Mouse (Mus musculus): Measurements from ENCODE around the gene Rfpl4.
A peak's percentile ranks its signal among the peaks of the same experiment; 100 is the strongest.
"Not testable (repeated sequence)": the region's sequence is repeated elsewhere in the genome, so short reads cannot be mapped to it uniquely, and the experiment has no call there.

Rfpl4 gene

DNA sequence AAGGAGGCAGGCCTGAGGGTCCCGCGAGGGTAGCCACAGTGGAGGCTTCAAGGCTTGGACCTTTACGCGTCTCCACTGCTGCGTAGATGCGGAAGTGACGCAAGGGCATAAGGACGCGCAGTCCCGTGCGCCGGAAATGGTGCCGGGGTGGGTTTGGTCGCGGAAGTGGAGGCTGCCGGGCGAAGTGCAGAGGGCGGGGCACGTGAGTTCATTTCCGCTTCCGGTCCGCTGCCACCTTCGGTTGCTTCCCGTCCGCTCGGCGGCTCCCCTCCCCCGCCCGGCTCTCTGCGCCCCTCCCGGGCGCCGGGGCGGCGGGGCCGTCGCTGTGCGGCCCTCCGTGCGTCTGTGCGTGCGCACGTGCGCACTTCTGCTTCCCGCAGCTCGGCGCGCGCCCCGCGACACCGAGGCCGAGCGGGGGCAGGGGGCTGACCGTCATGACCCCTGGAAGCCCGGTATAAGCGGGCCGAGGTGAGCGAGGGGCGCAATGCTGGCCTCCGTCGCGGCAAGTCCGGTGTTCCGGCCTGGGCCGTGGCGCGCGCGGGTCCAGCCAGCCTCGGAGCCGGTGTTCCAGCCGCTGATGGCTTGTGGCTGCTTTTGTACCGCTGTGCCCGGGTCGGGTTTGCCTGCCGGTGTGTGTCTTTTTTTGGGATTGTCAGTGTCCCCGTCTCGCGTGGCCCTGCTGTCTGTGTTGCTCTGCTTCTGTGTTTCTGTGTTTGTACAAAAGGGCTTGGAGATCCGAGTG lies 36.6 kb downstream of the Rfpl4 start, which contains the start of gene Epn1:
TSS of gene Epn1 (plus strand) at position 226 of the 742 bp plus-strand sequence.
- peak; percentile 96 for DNase-seq

GRCm38 (mm10) chr7:5079365-5080009 lies 37.3 kb downstream of the Rfpl4 start:
- not testable (repeated sequence) for DNase-seq

DNA sequence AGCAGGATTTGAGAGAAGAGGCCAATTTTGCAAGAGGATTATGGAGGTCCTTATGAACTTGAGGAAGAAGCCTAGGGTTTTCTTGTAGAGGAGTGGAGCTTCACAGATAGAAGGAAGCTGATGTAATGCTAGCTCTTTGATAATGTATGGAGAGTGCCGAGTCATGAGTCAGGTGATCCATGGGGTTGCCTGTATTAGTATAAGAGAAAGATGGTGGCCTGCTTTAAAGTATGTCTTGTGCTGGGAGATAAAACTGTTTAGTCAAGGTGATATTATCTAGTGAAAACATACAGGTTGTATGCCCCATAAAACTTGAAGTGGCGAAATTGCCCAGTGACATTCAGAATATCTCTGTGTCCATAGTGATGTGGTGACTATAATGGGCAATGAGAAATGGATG lies 39.8 kb downstream of the Rfpl4 start:
- DNase-seq, result no peak

GRCm38 (mm10) chr7:5074984-5075383 lies 41.8 kb downstream of the Rfpl4 start:
- peak in 1 of 2 experiments; percentile 40 for DNase-seq

DNA sequence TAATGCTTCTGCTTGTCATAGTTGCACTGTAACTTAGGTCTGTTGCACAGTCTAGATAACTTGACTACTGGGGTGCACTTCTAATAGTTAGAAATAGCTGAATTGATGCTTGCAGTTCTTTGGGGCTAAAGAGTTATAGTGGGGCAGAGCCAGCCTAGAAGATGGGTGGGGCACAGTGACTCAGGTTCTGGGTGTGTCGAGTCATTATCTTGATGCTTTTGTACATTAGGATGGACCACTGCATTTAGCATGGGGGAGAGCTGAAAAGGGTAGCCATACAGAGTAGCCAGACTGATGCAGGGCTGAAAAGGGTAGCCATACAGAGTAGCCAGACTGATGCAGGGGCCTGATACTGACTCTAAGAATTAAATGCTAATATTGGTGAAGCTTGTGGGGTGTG lies 43.2 kb downstream of the Rfpl4 start:
- no peak for DNase-seq

- no peak for DNase-seq
Observed at GRCm38 (mm10) chr7:5064886-5065285, 51.9 kb downstream of the Rfpl4 start.

DNA sequence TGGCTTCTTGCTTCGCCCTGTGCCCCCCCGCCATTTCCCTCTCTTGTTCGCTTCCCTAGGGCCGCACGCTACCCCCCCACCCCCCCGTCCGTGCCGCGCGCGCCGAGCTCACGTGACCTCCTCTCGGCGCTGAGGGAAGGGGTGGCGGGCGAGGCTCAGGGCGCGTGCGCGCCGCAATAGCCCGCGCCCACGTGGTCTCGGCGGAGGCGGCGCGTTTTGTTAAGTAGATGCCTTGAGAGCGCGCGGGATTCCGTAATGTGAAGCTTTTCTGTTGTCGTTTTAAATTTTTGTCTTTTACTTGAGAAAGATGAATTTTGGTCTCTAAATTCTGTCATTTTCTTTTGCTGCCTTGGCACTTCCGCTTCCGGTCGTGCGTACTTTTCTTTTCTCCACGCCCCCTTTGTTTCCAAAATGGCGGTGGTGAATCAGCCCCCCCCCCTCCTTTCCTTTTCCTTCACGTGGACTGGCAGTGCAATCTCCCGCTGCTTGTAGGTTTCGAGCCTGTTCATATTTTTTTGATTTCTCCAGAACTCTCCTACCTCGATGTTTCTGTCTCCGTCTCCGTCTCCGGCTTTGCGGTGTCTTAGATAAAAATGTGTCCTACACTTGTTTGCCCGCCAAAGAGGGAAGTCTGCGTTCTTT lies 54.3 kb downstream of the Rfpl4 start:
- peak in 1 of 2 experiments; percentile 69 for DNase-seq

GRCm38 (mm10) chr7:5061774-5062359 lies 54.9 kb downstream of the Rfpl4 start, which contains the start of gene U2af2:
TSS of gene U2af2 (plus strand) at chr7:5062143.
- peak; percentile 91 to 92 for DNase-seq

DNA sequence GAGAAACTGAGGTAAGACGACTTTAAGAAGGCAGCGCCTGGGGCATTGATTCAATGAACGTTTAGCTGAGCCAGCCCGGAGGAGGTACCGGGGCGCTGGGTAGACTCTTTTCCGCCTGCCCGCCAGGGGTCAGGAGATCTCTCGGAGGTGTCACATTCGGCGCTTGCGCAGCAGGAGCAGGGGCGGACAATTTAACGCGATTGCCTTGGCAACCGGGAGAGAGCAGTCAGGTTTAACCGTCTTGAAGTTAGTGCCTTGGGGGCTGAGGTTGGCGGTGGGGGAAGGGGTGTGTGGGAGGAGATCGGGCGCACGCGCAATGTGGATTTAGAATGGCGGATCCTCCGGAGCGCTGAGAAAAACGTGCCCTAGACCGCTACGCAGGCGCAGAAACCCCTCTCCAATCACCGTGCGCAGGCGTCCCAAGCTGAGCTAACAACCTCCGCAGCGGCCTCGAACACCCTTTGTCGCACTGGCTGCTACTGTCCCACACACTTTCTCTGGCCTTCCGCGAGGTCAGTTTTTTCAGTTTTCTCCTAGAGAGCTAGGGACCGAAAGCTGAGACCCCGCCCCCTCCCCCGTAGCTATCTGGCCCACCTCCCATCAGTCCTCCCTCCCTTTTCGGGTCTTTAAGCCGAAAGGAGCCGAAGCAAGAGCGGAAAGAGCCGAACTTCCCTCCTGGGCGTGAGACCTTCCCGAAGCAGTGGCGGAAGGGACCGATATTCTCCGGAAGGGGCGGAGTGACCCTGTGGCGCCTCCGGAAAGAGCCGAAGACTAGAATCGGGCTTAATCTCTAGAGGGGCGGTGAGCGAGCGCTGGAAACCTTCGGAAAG lies 55.6 kb downstream of the Rfpl4 start:
- peak; percentile 98 to 99 for DNase-seq

GRCm38 (mm10) chr7:5060239-5060731 lies 56.5 kb downstream of the Rfpl4 start:
- peak; percentile 83 to 87 for DNase-seq

Measured in kidney, adult 8-10 months (tissue).